Mouse (Mus musculus): ENCODE measurements around the gene Nebl.

- TF ChIP-seq POLR2A (IDR thresholded peaks at IDR 0.05; ENCODE audit: control insufficient read depth in 1 of 2, insufficient read depth in 1 of 2, low read depth in 1 of 2, low read length in 2 of 2, poor library complexity in 1 of 2) = no peak
- no peak for TF ChIP-seq EP300 (IDR thresholded peaks at IDR 0.05; ENCODE audit: low read depth in 1 of 2, low read length in 2 of 2)
- TF ChIP-seq GATA1 (IDR thresholded peaks at IDR 0.05; ENCODE audit: low read depth, low read length) = no peak
- no peak for TF ChIP-seq MYC (IDR thresholded peaks at IDR 0.05; ENCODE audit: low read depth, low read length)
- TF ChIP-seq MAFK (IDR thresholded peaks at IDR 0.05; ENCODE audit: borderline replicate concordance, low read depth, low read length) = no peak
- no peak for TF ChIP-seq CHD2 (IDR thresholded peaks at IDR 0.05; ENCODE audit: low read length)
- TF ChIP-seq UBTF (IDR thresholded peaks at IDR 0.05; ENCODE audit: borderline replicate concordance, insufficient read depth, low read depth, low read length) = no peak
- TF ChIP-seq CTCF (IDR thresholded peaks at IDR 0.05 in 2 of 3, conservative IDR thresholded peaks at IDR 0.05 in 1 of 3; ENCODE audit: control insufficient read depth in 1 of 3, insufficient read depth in 1 of 3, low read depth in 2 of 3, low read length in 3 of 3, poor library complexity in 1 of 3, severe bottlenecking in 1 of 3) = no peak
- no peak for TF ChIP-seq RAD21 (IDR thresholded peaks at IDR 0.05; ENCODE audit: low read depth, low read length)
These were observed 414.4 kb downstream of the Nebl start for GRCm38 (mm10) chr2:17316850-17317249.
